Mouse (Mus musculus): Measurements from ENCODE around the gene Gdf5. TPM values are rescaled to one million over a fixed set of nuclear protein-coding genes. Genes with fewer than 3 reads are reported as not detected.

Gdf5 gene
- polyA plus RNA-seq, 1 experiment: not detected

DNA sequence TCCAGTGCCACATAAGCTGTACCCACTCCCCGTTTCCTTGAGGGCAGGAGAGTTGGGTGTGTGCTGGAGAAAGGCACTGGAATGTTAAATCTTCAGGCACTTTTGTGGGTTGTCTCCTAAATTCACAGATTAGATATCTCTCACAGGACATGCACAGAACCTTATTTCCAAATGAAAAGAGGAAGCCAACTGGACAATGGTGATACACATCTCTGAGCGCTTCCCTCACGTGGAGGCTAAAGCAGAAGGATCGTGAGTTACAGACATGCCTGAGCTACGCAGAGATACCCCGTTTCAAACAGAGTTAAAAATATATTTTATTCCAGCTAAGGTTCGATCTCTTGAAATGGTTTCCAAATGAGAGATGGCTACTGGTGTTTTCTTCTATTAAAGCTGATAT, 22.0 kb downstream of the Gdf5 start:
- no peak overlapping the region for H3K4me3 ChIP-seq (ENCODE audit: insufficient read depth, poor library complexity, severe bottlenecking)
- H3ac ChIP-seq (ENCODE audit: control insufficient read depth, insufficient read length, low read depth): no peak overlapping the region
- peaks cover 69% of the 10 kb centered on the region for H3K79me2 ChIP-seq (ENCODE audit: control insufficient read depth, insufficient read depth)
- H3K27me3 ChIP-seq (ENCODE audit: control insufficient read depth, insufficient read depth, insufficient read length): no peaks in the 10 kb centered on the region
- H3K79me3 ChIP-seq (ENCODE audit: low read depth): peaks cover 46% of the 10 kb centered on the region
- TF ChIP-seq FOSL1 (IDR thresholded peaks at IDR 0.05; ENCODE audit: insufficient read depth, low read length, poor library complexity, severe bottlenecking): no peak
- no peak for TF ChIP-seq CTCF (IDR thresholded peaks at IDR 0.05; ENCODE audit: control insufficient read depth, insufficient read depth, insufficient read length)
- no peak for TF ChIP-seq CEBPB (IDR thresholded peaks at IDR 0.05; ENCODE audit: low read depth)
- no peak for TF ChIP-seq MAX (IDR thresholded peaks at IDR 0.05)
- no peak for TF ChIP-seq USF1 (IDR thresholded peaks at IDR 0.05; ENCODE audit: low read depth)
- TF ChIP-seq MYOG (IDR thresholded peaks at IDR 0.05; ENCODE audit: control insufficient read depth, extremely low read depth, insufficient read length): no peak
- H3K36me3 ChIP-seq (ENCODE audit: control insufficient read depth, insufficient read depth): peaks cover 11% of the 10 kb centered on the region

- H3K27me3 ChIP-seq (ENCODE audit: control insufficient read depth, insufficient read depth, insufficient read length): no peaks in the 10 kb centered on the region
- peaks cover 15% of the 10 kb centered on the region for H3K79me3 ChIP-seq (ENCODE audit: low read depth)
- TF ChIP-seq MAX (IDR thresholded peaks at IDR 0.05): no peak
- no peak for TF ChIP-seq CEBPB (IDR thresholded peaks at IDR 0.05; ENCODE audit: low read depth)
- TF ChIP-seq FOSL1 (IDR thresholded peaks at IDR 0.05; ENCODE audit: insufficient read depth, low read length, poor library complexity, severe bottlenecking): no peak
- TF ChIP-seq MYOG (IDR thresholded peaks at IDR 0.05; ENCODE audit: control insufficient read depth, extremely low read depth, insufficient read length): no peak
- TF ChIP-seq CTCF (IDR thresholded peaks at IDR 0.05; ENCODE audit: control insufficient read depth, insufficient read depth, insufficient read length): no peak
- no peak for TF ChIP-seq MYOD1 (IDR thresholded peaks at IDR 0.05; ENCODE audit: control insufficient read depth, insufficient read length, low read depth)
- TF ChIP-seq USF1 (IDR thresholded peaks at IDR 0.05; ENCODE audit: low read depth): no peak
- peaks cover 49% of the 10 kb centered on the region for H3K36me3 ChIP-seq (ENCODE audit: control insufficient read depth, insufficient read depth)
- peaks cover 50% of the 10 kb centered on the region for H3K79me2 ChIP-seq (ENCODE audit: control insufficient read depth, insufficient read depth)
- H3K4me3 ChIP-seq (ENCODE audit: insufficient read depth, poor library complexity, severe bottlenecking): no peak overlapping the region
- no peak overlapping the region for H3ac ChIP-seq (ENCODE audit: control insufficient read depth, insufficient read length, low read depth)
Observed at GRCm38 (mm10) chr2:155914684-155915083, 30.5 kb downstream of the Gdf5 start.

GRCm38 (mm10) chr2:155903632-155904008, 41.5 kb downstream of the Gdf5 start:
- H3K36me3 ChIP-seq (ENCODE audit: control insufficient read depth, insufficient read depth): peaks cover 10% of the 10 kb centered on the region
- no peak overlapping the region for H3ac ChIP-seq (ENCODE audit: control insufficient read depth, insufficient read length, low read depth)
- H3K79me3 ChIP-seq (ENCODE audit: low read depth): peaks cover 7% of the 10 kb centered on the region
- H3K4me3 ChIP-seq (ENCODE audit: insufficient read depth, poor library complexity, severe bottlenecking): no peak overlapping the region
- peaks cover 11% of the 10 kb centered on the region for H3K79me2 ChIP-seq (ENCODE audit: control insufficient read depth, insufficient read depth)
- no peaks in the 10 kb centered on the region for H3K27me3 ChIP-seq (ENCODE audit: control insufficient read depth, insufficient read depth, insufficient read length)
- TF ChIP-seq MYOG (IDR thresholded peaks at IDR 0.05; ENCODE audit: control insufficient read depth, extremely low read depth, insufficient read length) (no peak), CEBPB (IDR thresholded peaks at IDR 0.05; ENCODE audit: low read depth) (no peak)

GRCm38 (mm10) chr2:155902989-155903631, 42.1 kb downstream of the Gdf5 start:
- TF ChIP-seq MYOG (IDR thresholded peaks at IDR 0.05; ENCODE audit: control insufficient read depth, extremely low read depth, insufficient read length) (no peak), CEBPB (IDR thresholded peaks at IDR 0.05; ENCODE audit: low read depth) (no peak), USF1 (IDR thresholded peaks at IDR 0.05; ENCODE audit: low read depth) (no peak), MYOD1 (IDR thresholded peaks at IDR 0.05; ENCODE audit: control insufficient read depth, insufficient read length, low read depth) (no peak), FOSL1 (IDR thresholded peaks at IDR 0.05; ENCODE audit: insufficient read depth, low read length, poor library complexity, severe bottlenecking) (no peak)
- Histone ChIP-seq H3K79me3 (ENCODE audit: low read depth) (peaks cover 7% of the 10 kb centered on the region), H3ac (ENCODE audit: control insufficient read depth, insufficient read length, low read depth) (no peak overlapping the region), H3K36me3 (ENCODE audit: control insufficient read depth, insufficient read depth) (peaks cover 14% of the 10 kb centered on the region), H3K79me2 (ENCODE audit: control insufficient read depth, insufficient read depth) (peaks cover 11% of the 10 kb centered on the region), H3K4me3 (ENCODE audit: insufficient read depth, poor library complexity, severe bottlenecking) (no peak overlapping the region), H3K27me3 (ENCODE audit: control insufficient read depth, insufficient read depth, insufficient read length) (no peaks in the 10 kb centered on the region)

DNA sequence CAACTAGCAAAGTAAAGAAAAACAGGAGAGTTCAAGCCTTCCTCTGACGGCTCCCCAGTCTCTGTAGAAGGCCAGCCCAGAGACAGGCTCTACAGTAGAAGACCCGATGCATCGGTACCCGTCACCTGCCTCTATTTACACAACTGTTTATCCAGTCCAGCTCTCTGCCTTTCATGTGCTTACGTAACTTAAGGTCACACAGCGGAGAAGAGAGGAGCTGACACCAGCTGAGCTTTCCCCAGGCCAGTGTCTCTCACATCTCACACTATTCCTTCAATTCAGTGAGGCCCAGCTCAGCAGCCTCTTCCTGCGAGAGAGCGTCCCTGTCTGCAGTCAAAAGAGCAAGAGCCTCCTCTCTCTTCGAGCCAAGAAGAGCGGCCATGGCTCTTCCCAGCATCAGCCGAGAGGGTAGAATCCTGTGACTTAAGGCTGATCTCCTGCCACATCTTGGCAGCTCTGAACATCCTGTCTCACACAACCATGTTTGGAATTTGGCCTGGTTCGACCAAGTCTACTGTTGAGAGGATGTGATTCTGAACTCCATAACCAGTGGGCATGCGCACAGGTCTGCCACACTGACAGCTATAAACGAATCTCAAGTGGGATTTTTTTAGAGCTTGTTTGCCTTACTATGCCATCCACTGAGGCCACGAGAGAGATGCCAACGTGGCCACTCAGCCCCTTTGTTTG, 50.0 kb downstream of the Gdf5 start:
- Histone ChIP-seq H3K79me2 (ENCODE audit: control insufficient read depth, insufficient read depth) (no peaks in the 10 kb centered on the region), H3K4me3 (ENCODE audit: insufficient read depth, poor library complexity, severe bottlenecking) (no peak overlapping the region), H3ac (ENCODE audit: control insufficient read depth, insufficient read length, low read depth) (no peak overlapping the region), H3K79me3 (ENCODE audit: low read depth) (no peaks in the 10 kb centered on the region), H3K36me3 (ENCODE audit: control insufficient read depth, insufficient read depth) (peaks cover 44% of the 10 kb centered on the region), H3K27me3 (ENCODE audit: control insufficient read depth, insufficient read depth, insufficient read length) (no peaks in the 10 kb centered on the region)
- no peak for TF ChIP-seq MAX (IDR thresholded peaks at IDR 0.05)
- TF ChIP-seq MYOD1 (IDR thresholded peaks at IDR 0.05; ENCODE audit: control insufficient read depth, insufficient read length, low read depth): no peak
- TF ChIP-seq FOSL1 (IDR thresholded peaks at IDR 0.05; ENCODE audit: insufficient read depth, low read length, poor library complexity, severe bottlenecking): no peak
- no peak for TF ChIP-seq MYOG (IDR thresholded peaks at IDR 0.05; ENCODE audit: control insufficient read depth, extremely low read depth, insufficient read length)
- TF ChIP-seq USF1 (IDR thresholded peaks at IDR 0.05; ENCODE audit: low read depth): no peak
- no peak for TF ChIP-seq CEBPB (IDR thresholded peaks at IDR 0.05; ENCODE audit: low read depth)
- TF ChIP-seq CTCF (IDR thresholded peaks at IDR 0.05; ENCODE audit: control insufficient read depth, insufficient read depth, insufficient read length): no peak

Data from C2C12 (cell line).